Mouse (Mus musculus) midbrain, embryonic 16.5 days (tissue): ENCODE measurements around the gene Pomt2. TPM values are rescaled to one million over a fixed set of nuclear protein-coding genes. Genes with fewer than 3 reads are reported as not detected.
A peak's percentile ranks its signal among the peaks of the same experiment; 100 is the strongest.

Experiments used
- ATAC-seq: fragments of 200-750 bp; cut with Nextera tagmentation; 2 replicates; pipeline ENCODE4 v1.8.0; 2017; ENCODE audit warnings: moderate TSS enrichment
- H3K27ac ChIP-seq: fragments of 300-500 bp; sonication (generic); 2 replicates; pipeline ENCODE4 v1.5.1; 2014; ENCODE audit warnings: mild to moderate bottlenecking, low read length, mixed read lengths
- H3K27me3 ChIP-seq: fragments of 300-500 bp; sonication (generic); 2 replicates; pipeline ENCODE4 v1.6.1; 2014; ENCODE audit warnings: low read depth, low read length, mixed read lengths; ENCODE audit not compliant: control insufficient read depth, insufficient read depth
- H3K36me3 ChIP-seq: fragments of 300-500 bp; sonication (generic); 2 replicates; pipeline ENCODE4 v1.6.1; 2014; ENCODE audit warnings: mild to moderate bottlenecking, low read length, moderate library complexity, mixed read lengths; ENCODE audit not compliant: control insufficient read depth, insufficient read depth
- H3K4me1 ChIP-seq: fragments of 300-500 bp; sonication (generic); 2 replicates; pipeline ENCODE4 v1.6.1; 2014; ENCODE audit warnings: mild to moderate bottlenecking, low read length, mixed read lengths; ENCODE audit not compliant: control insufficient read depth, insufficient read depth
- H3K4me2 ChIP-seq: fragments of 300-500 bp; sonication (generic); 2 replicates; pipeline ENCODE4 v1.6.1; 2014; ENCODE audit warnings: mild to moderate bottlenecking, low read length, mixed read lengths
- H3K4me3 ChIP-seq: fragments of 300-500 bp; sonication (generic); 2 replicates; pipeline ENCODE4 v1.5.1; 2014; ENCODE audit warnings: low read depth, mild to moderate bottlenecking, low read length, moderate library complexity, mixed read lengths
- H3K9ac ChIP-seq: fragments of 300-500 bp; sonication (generic); 2 replicates; pipeline ENCODE4 v1.6.1; 2014; ENCODE audit warnings: low read depth, low read length, mixed read lengths
- H3K9me3 ChIP-seq: fragments of 300-500 bp; sonication (generic); replicated peaks from 2 replicates; pipeline ENCODE4 v1.6.1; 2014; ENCODE audit warnings: mild to moderate bottlenecking, low read length, mixed read lengths; ENCODE audit not compliant: control insufficient read depth, poor library complexity, severe bottlenecking
- WGBS: fragments of 180-500 bp; shearing (Covaris S2); extraction: QIAGEN DNeasy Blood & Tissue Kit; methylation state at CpG from one replicate; pipeline ENCODE4 v1.1.7; 2014; 5-methylcytosine and 5-hydroxymethylcytosine counted together
- polyA plus RNA-seq: library from polyadenylated mRNA; unstranded; fragments of >200 nt; fragmentation: Nextera tagmentation; extraction: Ambion mirVana; gene quantifications from 2 replicates; pipeline ENCODE4 v1.2.1, GENCODE M21; 2015

Pomt2 gene
- polyA plus RNA-seq, 1 experiment from 2014 or later: 16.1 TPM

- Histone ChIP-seq H3K36me3 (no peaks in the 10 kb centered on the region), H3K27me3 (peaks cover 9% of the 10 kb centered on the region; the same call in 1 of the 2 replicates), H3K4me1 (peaks cover 6% of the 10 kb centered on the region), H3K9me3 (no peaks in the 10 kb centered on the region), H3K4me2 (no peak overlapping the region), H3K4me3 (no peak overlapping the region), H3K9ac (no peak overlapping the region), H3K27ac (no peak overlapping the region)
- no peak for ATAC-seq
- 93% methylated on average over 4 of the region's 4 CpGs for WGBS
These were observed 44.3 kb downstream of the Pomt2 start for GRCm38 (mm10) chr12:87103471-87103870.

- H3K9me3 ChIP-seq: no peaks in the 10 kb centered on the region
- peaks cover 6% of the 10 kb centered on the region for H3K4me1 ChIP-seq
- WGBS: 3% methylated on average over 32 of the region's 32 CpGs
- no peak within 1 kb of the TSS for H3K27ac ChIP-seq
- no peaks in the 10 kb centered on the region for H3K36me3 ChIP-seq
- peak within 1 kb of the TSS; percentile 85 for H3K4me2 ChIP-seq
- peak within 1 kb of the TSS; percentile 33 for H3K4me3 ChIP-seq
- peak within 1 kb of the TSS; percentile 62 for H3K9ac ChIP-seq
- peaks cover 9% of the 10 kb centered on the region; the same call in 1 of the 2 replicates for H3K27me3 ChIP-seq
- ATAC-seq: peak; percentile 66; the same call in 1 of the 2 replicates
These were observed 45.6 kb downstream of the Pomt2 start, which contains the start of gene Ngb for GRCm38 (mm10) chr12:87102165-87102631. Gene Ngb (minus strand): TSS chr12:87102539.

GRCm38 (mm10) chr12:87100331-87100730 lies 47.4 kb downstream of the Pomt2 start:
- peaks cover 6% of the 10 kb centered on the region for H3K4me1 ChIP-seq
- no peak overlapping the region for H3K9ac ChIP-seq
- no peaks in the 10 kb centered on the region for H3K9me3 ChIP-seq
- no peak overlapping the region for H3K4me3 ChIP-seq
- no peak overlapping the region for H3K4me2 ChIP-seq
- H3K27me3 ChIP-seq: peaks cover 9% of the 10 kb centered on the region; the same call in 1 of the 2 replicates
- H3K36me3 ChIP-seq: no peaks in the 10 kb centered on the region
- no peak for ATAC-seq
- H3K27ac ChIP-seq: no peak overlapping the region
- 80% methylated on average over 4 of the region's 4 CpGs for WGBS

GRCm38 (mm10) chr12:87093671-87094070 lies 54.1 kb downstream of the Pomt2 start:
- 77% methylated on average over 6 of the region's 6 CpGs for WGBS
- H3K27ac ChIP-seq: no peak overlapping the region
- no peak for ATAC-seq

GRCm38 (mm10) chr12:87093249-87093648 lies 54.5 kb downstream of the Pomt2 start:
- Histone ChIP-seq H3K4me3 (no peak overlapping the region), H3K9ac (no peak overlapping the region), H3K4me2 (no peak overlapping the region), H3K36me3 (peaks cover 9% of the 10 kb centered on the region; the same call in 1 of the 2 replicates), H3K27ac (no peak overlapping the region), H3K27me3 (no peaks in the 10 kb centered on the region), H3K9me3 (no peaks in the 10 kb centered on the region), H3K4me1 (no peaks in the 10 kb centered on the region)
- WGBS: 79% methylated on average over 4 of the region's 4 CpGs
- no peak for ATAC-seq

More at GRCm38 (mm10) chr12:87093671-87094070, 54.1 kb downstream of the Pomt2 start:
- no peak overlapping the region for H3K9ac ChIP-seq
- H3K4me3 ChIP-seq: no peak overlapping the region
- no peaks in the 10 kb centered on the region for H3K27me3 ChIP-seq
- no peaks in the 10 kb centered on the region for H3K9me3 ChIP-seq
- no peak overlapping the region for H3K4me2 ChIP-seq
- no peaks in the 10 kb centered on the region for H3K4me1 ChIP-seq
- H3K36me3 ChIP-seq: peaks cover 9% of the 10 kb centered on the region; the same call in 1 of the 2 replicates

- Histone ChIP-seq H3K27me3 (no peaks in the 10 kb centered on the region), H3K27ac (no peak overlapping the region), H3K4me3 (no peak overlapping the region), H3K9me3 (no peaks in the 10 kb centered on the region), H3K4me2 (no peak overlapping the region), H3K36me3 (peaks cover 10% of the 10 kb centered on the region), H3K9ac (no peak overlapping the region), H3K4me1 (no peaks in the 10 kb centered on the region)
- ATAC-seq: no peak
- 80% methylated on average over 2 of the region's 2 CpGs for WGBS
These were observed 55.9 kb downstream of the Pomt2 start for GRCm38 (mm10) chr12:87091916-87092315.

- ATAC-seq: no peak
- H3K27ac ChIP-seq: no peak overlapping the region
- WGBS: 78% methylated on average over 2 of the region's 2 CpGs
- no peaks in the 10 kb centered on the region for H3K9me3 ChIP-seq
- peaks cover 16% of the 10 kb centered on the region for H3K36me3 ChIP-seq
- no peak overlapping the region for H3K9ac ChIP-seq
- H3K4me1 ChIP-seq: no peaks in the 10 kb centered on the region
- no peak overlapping the region for H3K4me2 ChIP-seq
- no peaks in the 10 kb centered on the region for H3K27me3 ChIP-seq
- H3K4me3 ChIP-seq: no peak overlapping the region
These were observed 58.1 kb downstream of the Pomt2 start for GRCm38 (mm10) chr12:87089701-87090100.

GRCm38 (mm10) chr12:87089255-87089654 lies 58.5 kb downstream of the Pomt2 start:
- Histone ChIP-seq H3K36me3 (peaks cover 20% of the 10 kb centered on the region), H3K4me1 (no peaks in the 10 kb centered on the region), H3K9ac (no peak overlapping the region), H3K27ac (no peak overlapping the region), H3K4me3 (no peak overlapping the region), H3K27me3 (no peaks in the 10 kb centered on the region), H3K4me2 (no peak overlapping the region), H3K9me3 (no peaks in the 10 kb centered on the region)
- 78% methylated on average over 4 of the region's 4 CpGs for WGBS
- no peak for ATAC-seq

GRCm38 (mm10) chr12:87088331-87088730 lies 59.4 kb downstream of the Pomt2 start:
- no peak overlapping the region for H3K27ac ChIP-seq
- peaks cover 21% of the 10 kb centered on the region for H3K36me3 ChIP-seq
- WGBS: 51% methylated on average over 4 of the region's 4 CpGs
- H3K4me2 ChIP-seq: no peak overlapping the region
- ATAC-seq: no peak
- no peaks in the 10 kb centered on the region for H3K4me1 ChIP-seq
- no peaks in the 10 kb centered on the region for H3K27me3 ChIP-seq
- no peak overlapping the region for H3K9ac ChIP-seq
- no peaks in the 10 kb centered on the region for H3K9me3 ChIP-seq
- H3K4me3 ChIP-seq: no peak overlapping the region
